Mouse (Mus musculus) small intestine, adult 2 months (tissue): ENCODE data around the gene Ntm. TPM values are rescaled to one million over a fixed set of nuclear protein-coding genes. Genes with fewer than 3 reads are reported as not detected.

Experiments used
- H3K27ac ChIP-seq: fragments of 200-500 bp; 2 replicates; pipeline ENCODE4 v1.5.1; 2012; ENCODE audit warnings: low read depth, low read length, control low read depth, inconsistent platforms; ENCODE audit not compliant: insufficient read depth
- H3K27me3 ChIP-seq: fragments of 200-500 bp; 2 replicates; pipeline ENCODE4 v1.6.1; 2012; ENCODE audit warnings: mild to moderate bottlenecking, moderate library complexity, low read length, inconsistent platforms; ENCODE audit not compliant: control insufficient read depth, insufficient read depth
- H3K36me3 ChIP-seq: fragments of 200-500 bp; 2 replicates; pipeline ENCODE4 v1.6.1; 2012; ENCODE audit warnings: mild to moderate bottlenecking, low read length, control low read depth, inconsistent platforms; ENCODE audit not compliant: control insufficient read depth, insufficient read depth
- H3K4me1 ChIP-seq: fragments of 200-500 bp; 2 replicates; pipeline ENCODE4 v1.6.1; 2012; ENCODE audit warnings: low read length, inconsistent platforms, mixed read lengths; ENCODE audit not compliant: control insufficient read depth, insufficient read depth, insufficient read length
- H3K4me3 ChIP-seq: fragments of 200-500 bp; 2 replicates; pipeline ENCODE4 v1.5.1; 2012; ENCODE audit warnings: low read depth, mild to moderate bottlenecking, control low read depth, inconsistent platforms, low read length, moderate library complexity
- CTCF ChIP-seq: fragments of 200-500 bp; IDR thresholded peaks from 2 replicates; pipeline ENCODE4 v1.5.1; 2012; ENCODE audit warnings: low read depth, mild to moderate bottlenecking, control low read depth, inconsistent platforms, low read length, moderate library complexity, mixed read lengths; ENCODE audit not compliant: insufficient replicate concordance, insufficient read length; ENCODE audit errors: extremely low read depth
- POLR2A ChIP-seq: fragments of 200-500 bp; IDR thresholded peaks from 2 replicates; pipeline ENCODE4 v1.6.1; 2012; ENCODE audit warnings: low read depth, mild to moderate bottlenecking, control low read depth, inconsistent platforms, low read length, moderate library complexity
- WGBS: fragments of 180-500 bp; shearing (Covaris S2); methylation state at CpG from one replicate; pipeline ENCODE4 v1.1.7; 2018; 5-methylcytosine and 5-hydroxymethylcytosine counted together
- polyA plus RNA-seq: library from polyadenylated mRNA; depleted of rRNA; stranded (reverse); fragments of >200 nt; gene quantifications from 2 replicates; pipeline ENCODE4 v1.2.3, GENCODE M21; 2012

Gene Ntm
- polyA plus RNA-seq, 1 experiment, result 0.10 TPM

- Histone ChIP-seq H3K27me3 (no peaks in the 10 kb centered on the region; the same call in 1 of the 2 replicates), H3K4me3 (no peak overlapping the region), H3K36me3 (no peaks in the 10 kb centered on the region), H3K27ac (no peak overlapping the region), H3K4me1 (no peaks in the 10 kb centered on the region)
- TF ChIP-seq CTCF, result no peak
- TF ChIP-seq POLR2A, result no peak
- 70% methylated on average over 4 of the region's 4 CpGs for WGBS
Measured at GRCm38 (mm10) chr9:29796281-29796680, 166.7 kb downstream of the Ntm start.

- Histone ChIP-seq H3K4me3 (no peak overlapping the region), H3K27me3 (no peaks in the 10 kb centered on the region), H3K4me1 (no peaks in the 10 kb centered on the region), H3K36me3 (no peaks in the 10 kb centered on the region), H3K27ac (no peak overlapping the region)
- 57% methylated on average over 10 of the region's 10 CpGs for WGBS
- TF ChIP-seq CTCF (no peak), POLR2A (no peak)
Measured at GRCm38 (mm10) chr9:29791199-29791915, 171.6 kb downstream of the Ntm start.

- no peak overlapping the region for H3K27ac ChIP-seq
- H3K36me3 ChIP-seq, result no peaks in the 10 kb centered on the region
- no peak for TF ChIP-seq POLR2A
- no peak for TF ChIP-seq CTCF
- no peaks in the 10 kb centered on the region for H3K27me3 ChIP-seq
- 68% methylated on average over 4 of the region's 4 CpGs for WGBS
- H3K4me3 ChIP-seq, result no peak overlapping the region
- H3K4me1 ChIP-seq, result no peaks in the 10 kb centered on the region
Measured at GRCm38 (mm10) chr9:29790017-29790416, 172.9 kb downstream of the Ntm start.

- Histone ChIP-seq H3K4me3 (no peak overlapping the region), H3K36me3 (no peaks in the 10 kb centered on the region), H3K27me3 (no peaks in the 10 kb centered on the region), H3K27ac (no peak overlapping the region), H3K4me1 (no peaks in the 10 kb centered on the region)
- WGBS, result 77% methylated on average over 9 of the region's 9 CpGs
- no peak for TF ChIP-seq CTCF
- TF ChIP-seq POLR2A, result no peak
Measured at GRCm38 (mm10) chr9:29788855-29789254, 174.1 kb downstream of the Ntm start.

- WGBS, result 63% methylated on average over 4 of the region's 4 CpGs
- no peaks in the 10 kb centered on the region for H3K4me1 ChIP-seq
Measured at GRCm38 (mm10) chr9:29787408-29787807, 175.5 kb downstream of the Ntm start.

GRCm38 (mm10) chr9:29782697-29783096 lies 180.2 kb downstream of the Ntm start:
- Histone ChIP-seq H3K4me3 (no peak overlapping the region), H3K27me3 (no peaks in the 10 kb centered on the region), H3K4me1 (no peaks in the 10 kb centered on the region), H3K36me3 (no peaks in the 10 kb centered on the region), H3K27ac (no peak overlapping the region)
- TF ChIP-seq POLR2A (no peak), CTCF (no peak)
- 69% methylated on average over 4 of the region's 4 CpGs for WGBS

More at GRCm38 (mm10) chr9:29787408-29787807, 175.5 kb downstream of the Ntm start:
- no peak overlapping the region for H3K4me3 ChIP-seq
- no peak overlapping the region for H3K27ac ChIP-seq
- no peak for TF ChIP-seq POLR2A
- no peaks in the 10 kb centered on the region for H3K27me3 ChIP-seq
- H3K36me3 ChIP-seq, result no peaks in the 10 kb centered on the region

GRCm38 (mm10) chr9:29779739-29780138 lies 183.2 kb downstream of the Ntm start:
- no peak overlapping the region for H3K4me3 ChIP-seq
- TF ChIP-seq CTCF, result no peak
- no peak for TF ChIP-seq POLR2A
- H3K27ac ChIP-seq, result no peak overlapping the region
- no peaks in the 10 kb centered on the region for H3K27me3 ChIP-seq
- H3K4me1 ChIP-seq, result no peaks in the 10 kb centered on the region
- no peaks in the 10 kb centered on the region for H3K36me3 ChIP-seq
- WGBS, result 79% methylated on average over 7 of the region's 7 CpGs

- 85% methylated on average over 3 of the region's 3 CpGs for WGBS
- Histone ChIP-seq H3K36me3 (no peaks in the 10 kb centered on the region), H3K27ac (no peak overlapping the region), H3K27me3 (no peaks in the 10 kb centered on the region), H3K4me1 (no peaks in the 10 kb centered on the region), H3K4me3 (no peak overlapping the region)
- TF ChIP-seq CTCF (no peak), POLR2A (no peak)
Measured at GRCm38 (mm10) chr9:29776951-29777350, 186.0 kb downstream of the Ntm start.
